Mouse (Mus musculus): ENCODE measurements at regions not wholly inside any gene's neighbourhood (a gene's known extent, or its start where the extent isn't known, plus 50 kb on each side); places are given as distances from the start of the nearest gene placed in this dataset.

DNA sequence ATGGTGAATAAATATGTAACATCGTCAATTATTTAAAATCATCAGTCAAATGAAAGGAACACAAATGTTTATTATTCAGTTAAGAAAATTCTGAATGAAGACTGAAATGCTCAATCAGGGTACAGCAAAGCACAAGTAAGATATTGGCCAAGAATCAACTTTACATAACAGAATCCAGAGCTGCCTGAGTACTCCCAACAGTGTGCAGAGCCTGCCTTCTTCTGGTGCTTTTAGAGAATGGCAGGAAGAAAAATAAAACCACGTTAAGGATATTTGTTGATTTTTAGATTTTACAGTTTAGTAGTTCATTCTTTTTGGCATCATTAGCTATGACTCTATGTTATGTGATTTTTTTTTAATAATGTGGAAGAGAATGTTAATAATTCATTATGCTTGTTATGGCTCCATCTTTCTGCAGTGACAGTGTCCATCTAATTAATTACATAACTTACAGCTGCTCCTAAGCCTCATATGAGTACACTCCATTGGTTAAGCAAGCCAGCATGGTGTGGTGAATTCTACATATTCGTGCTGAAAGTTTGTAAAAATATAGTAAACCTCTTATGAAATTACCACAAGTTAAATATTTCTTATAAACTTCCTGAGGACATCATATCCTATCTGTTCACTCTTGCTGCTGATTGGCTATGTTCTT lies 579.0 kb downstream of the Kcna4 start:
- 40% methylated on average over 3 of the region's 3 CpGs for WGBS
- no peak for DNase-seq
- TF ChIP-seq POLR2A (IDR thresholded peaks at IDR 0.05; ENCODE audit: low read depth, low read length) (no peak), CTCF (conservative IDR thresholded peaks at IDR 0.05; ENCODE audit: insufficient read depth, insufficient read length, low read depth, low read length) (no peak)
- Histone ChIP-seq H3K4me1 (ENCODE audit: control insufficient read depth, insufficient read depth, low read length) (no peaks in the 10 kb centered on the region), H3K4me3 (ENCODE audit: insufficient read depth, low read depth, low read length) (no peak overlapping the region), H3K27me3 (replicated peaks; ENCODE audit: control insufficient read depth, insufficient read depth, low read length) (no peaks in the 10 kb centered on the region), H3K36me3 (ENCODE audit: control insufficient read depth, insufficient read depth, low read length) (no peaks in the 10 kb centered on the region), H3K27ac (ENCODE audit: insufficient read depth, low read depth, low read length) (no peak overlapping the region)

DNA sequence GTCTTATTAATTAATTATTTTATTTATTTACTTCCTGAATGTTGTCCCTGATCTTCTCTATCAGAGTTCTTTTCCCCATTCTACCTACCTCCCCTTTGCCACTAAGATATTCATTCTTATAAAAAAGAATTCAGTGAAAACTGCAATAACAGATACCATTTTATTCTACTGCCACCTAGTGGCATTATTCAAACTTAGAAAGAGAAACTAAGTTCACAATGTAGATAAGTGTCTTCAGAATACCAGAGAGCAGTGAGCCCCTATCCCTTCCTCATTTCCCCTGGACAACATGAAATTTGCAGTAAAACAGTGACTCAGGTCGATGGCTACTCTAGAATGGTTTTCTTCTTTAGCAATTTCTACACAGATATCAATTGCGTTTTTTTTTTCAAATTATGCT lies 589.2 kb downstream of the Kcna4 start:
- TF ChIP-seq CTCF (conservative IDR thresholded peaks at IDR 0.05; ENCODE audit: insufficient read depth, insufficient read length, low read depth, low read length) (no peak), POLR2A (IDR thresholded peaks at IDR 0.05; ENCODE audit: low read depth, low read length) (no peak)
- H3K4me1 ChIP-seq (ENCODE audit: control insufficient read depth, insufficient read depth, low read length) = no peaks in the 10 kb centered on the region
- no peaks in the 10 kb centered on the region for H3K36me3 ChIP-seq (ENCODE audit: control insufficient read depth, insufficient read depth, low read length)
- no peak overlapping the region for H3K27ac ChIP-seq (ENCODE audit: insufficient read depth, low read depth, low read length)
- no peak overlapping the region for H3K4me3 ChIP-seq (ENCODE audit: insufficient read depth, low read depth, low read length)
- H3K27me3 ChIP-seq (replicated peaks; ENCODE audit: control insufficient read depth, insufficient read depth, low read length) = no peaks in the 10 kb centered on the region
- peak; percentile 10 for DNase-seq
- WGBS = 24% methylated on average over 2 of the region's 2 CpGs

DNA sequence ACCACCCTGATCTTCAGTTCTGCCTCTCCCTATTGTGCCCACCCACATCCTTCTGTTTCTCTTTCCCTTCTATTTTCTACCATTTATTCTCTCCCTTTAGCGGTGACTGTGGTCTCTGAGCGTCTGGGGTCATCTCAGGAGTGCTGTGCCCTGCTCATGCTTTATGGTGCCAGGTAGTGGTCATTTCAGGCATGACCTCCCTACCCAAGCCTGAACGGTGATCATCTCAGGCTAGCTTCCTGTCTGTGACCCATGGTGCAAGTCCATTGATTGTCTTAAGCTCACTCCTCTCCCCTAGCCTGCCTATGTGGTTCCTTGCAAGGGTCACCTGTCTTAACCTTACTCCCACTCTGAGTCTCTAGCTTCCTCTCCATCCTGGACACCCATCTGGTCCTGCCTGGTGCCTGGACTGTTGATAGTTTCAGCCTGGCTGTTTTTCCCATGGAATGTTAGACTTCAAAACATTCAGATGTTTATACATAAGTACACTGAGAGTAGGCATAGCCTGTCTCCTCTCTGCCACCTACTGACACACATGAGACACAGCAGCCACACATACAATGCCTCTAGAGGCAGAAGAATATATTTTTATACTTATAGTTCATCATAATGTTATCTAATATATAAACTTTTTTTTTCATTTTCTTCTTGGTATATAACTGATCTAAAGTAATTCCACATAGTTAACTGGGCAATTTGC lies 595.8 kb downstream of the Kcna4 start:
- Histone ChIP-seq H3K4me1 (ENCODE audit: control insufficient read depth, insufficient read depth, low read length) (no peaks in the 10 kb centered on the region), H3K36me3 (ENCODE audit: control insufficient read depth, insufficient read depth, low read length) (no peaks in the 10 kb centered on the region), H3K27me3 (replicated peaks; ENCODE audit: control insufficient read depth, insufficient read depth, low read length) (no peaks in the 10 kb centered on the region), H3K27ac (ENCODE audit: insufficient read depth, low read depth, low read length) (no peak overlapping the region), H3K4me3 (ENCODE audit: insufficient read depth, low read depth, low read length) (no peak overlapping the region)
- WGBS = 59% methylated on average over 3 of the region's 3 CpGs
- TF ChIP-seq CTCF (conservative IDR thresholded peaks at IDR 0.05; ENCODE audit: insufficient read depth, insufficient read length, low read depth, low read length) (no peak), POLR2A (IDR thresholded peaks at IDR 0.05; ENCODE audit: low read depth, low read length) (no peak)
- DNase-seq = no peak

DNA sequence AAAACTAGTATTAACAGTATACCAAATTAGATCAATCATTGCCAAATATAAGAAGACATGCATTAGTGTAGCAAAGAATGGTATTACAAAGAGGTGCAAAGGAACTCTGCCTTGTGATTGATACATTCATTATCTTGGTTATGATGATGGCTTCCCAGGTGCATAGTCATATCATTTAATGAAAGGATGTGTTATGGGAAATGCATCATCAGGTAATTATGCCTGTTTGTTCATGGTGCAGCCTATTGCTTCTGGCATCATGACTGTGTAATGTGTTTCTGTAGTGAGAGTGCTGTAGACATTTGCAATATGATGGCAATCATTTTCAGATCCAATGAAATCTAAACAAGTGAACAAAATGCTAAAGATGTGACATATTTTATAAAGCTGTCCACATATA lies 597.8 kb downstream of the Kcna4 start:
- Histone ChIP-seq H3K36me3 (ENCODE audit: control insufficient read depth, insufficient read depth, low read length) (no peaks in the 10 kb centered on the region), H3K27ac (ENCODE audit: insufficient read depth, low read depth, low read length) (no peak overlapping the region), H3K4me1 (ENCODE audit: control insufficient read depth, insufficient read depth, low read length) (no peaks in the 10 kb centered on the region), H3K27me3 (replicated peaks; ENCODE audit: control insufficient read depth, insufficient read depth, low read length) (no peaks in the 10 kb centered on the region), H3K4me3 (ENCODE audit: insufficient read depth, low read depth, low read length) (no peak overlapping the region)
- TF ChIP-seq CTCF (conservative IDR thresholded peaks at IDR 0.05; ENCODE audit: insufficient read depth, insufficient read length, low read depth, low read length) (no peak), POLR2A (IDR thresholded peaks at IDR 0.05; ENCODE audit: low read depth, low read length) (no peak)
- no peak for DNase-seq

DNA sequence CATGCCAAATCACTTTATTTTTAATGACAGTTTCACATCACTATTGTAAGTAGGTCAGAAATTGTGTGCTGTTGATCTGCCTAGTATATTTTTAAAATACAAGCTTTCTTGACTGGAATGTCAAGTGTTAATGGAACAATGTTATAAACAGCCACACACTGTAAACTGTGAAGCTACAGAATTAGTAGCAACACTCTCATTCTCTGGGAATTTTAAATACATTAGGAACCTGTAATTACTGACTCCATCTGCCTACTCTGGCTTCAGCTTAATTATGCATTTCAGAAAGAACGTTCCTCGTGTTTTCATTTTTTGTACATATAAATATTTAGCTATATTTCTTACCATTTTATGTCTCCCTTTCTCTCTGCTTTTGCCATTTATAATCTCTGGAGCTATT lies 634.7 kb downstream of the Kcna4 start:
- Histone ChIP-seq H3K27ac (ENCODE audit: insufficient read depth, low read depth, low read length) (no peak overlapping the region), H3K4me1 (ENCODE audit: control insufficient read depth, insufficient read depth, low read length) (no peaks in the 10 kb centered on the region), H3K36me3 (ENCODE audit: control insufficient read depth, insufficient read depth, low read length) (no peaks in the 10 kb centered on the region), H3K4me3 (ENCODE audit: insufficient read depth, low read depth, low read length) (no peak overlapping the region), H3K27me3 (replicated peaks; ENCODE audit: control insufficient read depth, insufficient read depth, low read length) (no peaks in the 10 kb centered on the region)
- no peak for TF ChIP-seq POLR2A (IDR thresholded peaks at IDR 0.05; ENCODE audit: low read depth, low read length)
- no peak for DNase-seq
- 89% methylated on average over 2 of the region's 2 CpGs for WGBS

DNA sequence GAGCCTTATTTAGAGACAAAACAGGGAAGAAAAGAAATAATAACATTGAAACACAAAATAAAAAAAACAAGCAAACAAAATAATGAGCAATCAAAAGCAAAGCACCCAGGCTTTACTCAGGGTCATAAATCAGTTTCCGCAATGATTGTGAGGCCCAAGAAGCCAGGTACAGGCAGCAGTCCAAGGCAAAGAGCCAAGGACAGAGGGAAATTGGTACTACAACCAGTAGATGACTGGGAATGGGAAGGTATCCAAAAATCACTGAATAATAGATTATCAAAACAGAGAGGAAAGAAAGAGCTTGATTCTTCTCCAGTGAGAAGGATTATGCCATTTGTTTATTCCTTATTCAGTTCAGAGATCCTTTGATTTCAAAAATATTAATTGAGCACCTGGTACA lies 636.2 kb downstream of the Kcna4 start:
- no peak for TF ChIP-seq CTCF (conservative IDR thresholded peaks at IDR 0.05; ENCODE audit: insufficient read depth, insufficient read length, low read depth, low read length)
- no peak for TF ChIP-seq POLR2A (IDR thresholded peaks at IDR 0.05; ENCODE audit: low read depth, low read length)
- WGBS = 70% methylated on average over 1 of the region's 1 CpGs
- no peak overlapping the region for H3K27ac ChIP-seq (ENCODE audit: insufficient read depth, low read depth, low read length)
- no peaks in the 10 kb centered on the region for H3K4me1 ChIP-seq (ENCODE audit: control insufficient read depth, insufficient read depth, low read length)
- H3K4me3 ChIP-seq (ENCODE audit: insufficient read depth, low read depth, low read length) = no peak overlapping the region
- H3K27me3 ChIP-seq (replicated peaks; ENCODE audit: control insufficient read depth, insufficient read depth, low read length) = no peaks in the 10 kb centered on the region
- H3K36me3 ChIP-seq (ENCODE audit: control insufficient read depth, insufficient read depth, low read length) = no peaks in the 10 kb centered on the region
- DNase-seq = no peak

DNA sequence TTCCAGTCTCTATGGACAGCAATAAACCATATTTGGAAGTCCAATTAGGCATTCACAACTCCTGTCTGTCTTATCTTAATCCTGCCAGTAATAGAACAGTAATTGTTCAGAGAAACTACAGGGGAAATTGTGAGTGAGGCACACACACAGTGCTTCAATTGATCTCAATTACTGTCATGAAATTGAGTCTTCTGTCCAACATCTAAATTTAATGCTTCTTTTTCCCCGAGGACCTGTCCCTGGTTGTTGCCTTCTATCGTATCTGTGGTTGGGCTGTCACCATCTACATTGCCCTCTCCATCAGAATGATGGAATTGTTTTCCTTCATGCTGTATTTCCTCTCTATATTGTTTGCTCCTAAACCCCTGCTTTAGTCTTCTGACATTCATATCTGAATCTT lies 644.9 kb downstream of the Kcna4 start:
- WGBS = 51% methylated on average over 2 of the region's 2 CpGs
- Histone ChIP-seq H3K4me3 (ENCODE audit: insufficient read depth, low read depth, low read length) (no peak overlapping the region), H3K4me1 (ENCODE audit: control insufficient read depth, insufficient read depth, low read length) (no peaks in the 10 kb centered on the region), H3K27ac (ENCODE audit: insufficient read depth, low read depth, low read length) (no peak overlapping the region), H3K36me3 (ENCODE audit: control insufficient read depth, insufficient read depth, low read length) (no peaks in the 10 kb centered on the region), H3K27me3 (replicated peaks; ENCODE audit: control insufficient read depth, insufficient read depth, low read length) (no peaks in the 10 kb centered on the region)
- DNase-seq = no peak
- TF ChIP-seq CTCF (conservative IDR thresholded peaks at IDR 0.05; ENCODE audit: insufficient read depth, insufficient read length, low read depth, low read length) (no peak), POLR2A (IDR thresholded peaks at IDR 0.05; ENCODE audit: low read depth, low read length) (no peak)

Measured in kidney, adult 2 months (tissue).